Mouse (Mus musculus) B cell, adult 62 days (primary cell): ENCODE results near the gene Ptgfr. TPM values are rescaled to one million over a fixed set of nuclear protein-coding genes. Genes with fewer than 3 reads are reported as not detected.

Source experiments
- total RNA-seq: library from RNA; stranded (reverse); gene quantifications from 4 replicates; pipeline ENCODE4 v1.2.4, GENCODE M21; 2023

Gene Ptgfr
- not detected in 4 replicates for total RNA-seq

GRCm38 (mm10) chr3:151836871-151837680 is at the start of gene Ptgfr:
Ptgfr (minus strand) TSS chr3:151837630.

GRCm38 (mm10) chr3:151749737-151750136 is 87.7 kb downstream of the Ptgfr start, which contains the start of gene Ifi44:
Ifi44 (minus strand) TSS chr3:151749960.

Other genes starting within 250 kb of the Ptgfr start
- 0.17 TPM in 1 of 4 replicates, not detected in the others for gene Ifi44, start 87.7 kb downstream of the Ptgfr start, total RNA-seq
- gene Ifi44l, start 74.7 kb downstream of the Ptgfr start, total RNA-seq = not detected in 4 replicates